ENCODE assay signal across 12 mouse cellular contexts in genomic region chr11:32244064-32244463, GRCm38 (mm10). TPM values are rescaled to one million over a fixed set of nuclear protein-coding genes. Genes with fewer than 3 reads are reported as not detected.
A peak's percentile ranks its signal among the peaks of the same experiment; 100 is the strongest.
DNase-seq lines count a peak whose midpoint lies in the region; ATAC-seq and TF ChIP-seq lines count a peak whose summit lies in the region.
"Had no signal": no experiment of that assay in that cellular context is flagged by ENCODE, and none has a peak within 500 bp of the region (broad histone marks: within the 10 kb centered on the region; RNA-seq: fewer than 3 reads in every experiment).

No protein-coding gene starts in this region.

- H3K36me3 ChIP-seq in kidney, embryonic 15.5 days = peaks cover 82% of the 10 kb centered on the region
- H3K36me3 ChIP-seq in spleen, adult 2 months (ENCODE audit: control insufficient read depth, insufficient read depth, low read length) = peaks cover 20% of the 10 kb centered on the region
- peaks cover 18% of the 10 kb centered on the region; the same call in 1 of the 2 replicates for H3K36me3 ChIP-seq in heart, embryonic 15.5 days
- peaks cover 13% of the 10 kb centered on the region for H3K36me3 ChIP-seq in stomach, postnatal 0 days (ENCODE audit: control insufficient read depth, insufficient read depth, low read length)

- H3K27me3 ChIP-seq in kidney, embryonic 15.5 days = no peaks in the 10 kb centered on the region
- H3K27me3 ChIP-seq in spleen, adult 2 months (ENCODE audit: control insufficient read depth, insufficient read depth, low read length) = no peaks in the 10 kb centered on the region
- H3K27me3 ChIP-seq in heart, embryonic 15.5 days = no peaks in the 10 kb centered on the region
- no peaks in the 10 kb centered on the region for H3K27me3 ChIP-seq in stomach, postnatal 0 days (ENCODE audit: control insufficient read depth, insufficient read depth, low read length)

- peaks cover 21% of the 10 kb centered on the region for H3K4me1 ChIP-seq in kidney, embryonic 15.5 days
- H3K4me1 ChIP-seq in spleen, adult 2 months (ENCODE audit: control insufficient read depth, insufficient read depth, insufficient read length) = no peaks in the 10 kb centered on the region; the same call in 1 of the 2 replicates
- peaks cover 15% of the 10 kb centered on the region for H3K4me1 ChIP-seq in heart, embryonic 15.5 days (replicated peaks)
- no peaks in the 10 kb centered on the region for H3K4me1 ChIP-seq in stomach, postnatal 0 days (replicated peaks; ENCODE audit: control insufficient read depth, insufficient read depth)

- H3K9ac ChIP-seq in kidney, embryonic 15.5 days = no peak overlapping the region
- no peak overlapping the region for H3K9ac ChIP-seq in heart, embryonic 15.5 days
- H3K9ac ChIP-seq in stomach, postnatal 0 days (ENCODE audit: low read length) = no peak overlapping the region

- peak overlapping the region; percentile 83 for H3K27ac ChIP-seq in kidney, embryonic 15.5 days
- peak overlapping the region; percentile 25; the same call in 1 of the 2 replicates for H3K27ac ChIP-seq in spleen, adult 2 months (ENCODE audit: insufficient read depth, low read length)
- H3K27ac ChIP-seq in heart, embryonic 15.5 days = peak overlapping the region; percentile 45
- H3K27ac ChIP-seq in stomach, postnatal 0 days (replicated peaks) = peak overlapping the region; percentile 8; the same call in 1 of the 2 replicates

- ATAC-seq in kidney, embryonic 15.5 days (replicated peaks; ENCODE audit: low FRiP score) = no peak
- ATAC-seq in heart, embryonic 15.5 days (replicated peaks; ENCODE audit: insufficient number of reproducible peaks, insufficient read depth, low FRiP score, low read depth) = no peak
- no peak for ATAC-seq in stomach, postnatal 0 days (ENCODE audit: low FRiP score, low TSS enrichment)
- no peak for ATAC-seq in activated CD4-positive, CD25-positive, alpha-beta regulatory T cell, adult 4 months

- H3K4me3 ChIP-seq in kidney, embryonic 15.5 days (replicated peaks) = no peak overlapping the region
- H3K4me3 ChIP-seq in spleen, adult 2 months (ENCODE audit: extremely low read depth, insufficient read depth, insufficient read length) = no peak overlapping the region
- no peak overlapping the region for H3K4me3 ChIP-seq in heart, embryonic 15.5 days
- no peak overlapping the region for H3K4me3 ChIP-seq in stomach, postnatal 0 days (ENCODE audit: low read depth, low read length)
- H3K4me3 ChIP-seq: erythroblast, embryonic 14.5 days had no signal

- H3K9me3 ChIP-seq in kidney, embryonic 15.5 days (replicated peaks) = no peaks in the 10 kb centered on the region
- no peaks in the 10 kb centered on the region for H3K9me3 ChIP-seq in heart, embryonic 15.5 days (replicated peaks)
- H3K9me3 ChIP-seq in stomach, postnatal 0 days (ENCODE audit: control insufficient read depth, low read length) = no peaks in the 10 kb centered on the region

- no peak for TF ChIP-seq POLR2A in spleen, adult 2 months (IDR thresholded peaks at IDR 0.05; ENCODE audit: low read depth, low read length)

- H3K4me2 ChIP-seq in kidney, embryonic 15.5 days = peak overlapping the region; percentile 10; the same call in 1 of the 2 replicates
- H3K4me2 ChIP-seq in heart, embryonic 15.5 days = no peak overlapping the region
- H3K4me2 ChIP-seq in stomach, postnatal 0 days (replicated peaks; ENCODE audit: low read depth) = no peak overlapping the region

- DNase-seq in kidney, adult 8-10 months = no peak
- DNase-seq in spleen, adult 2 months (ENCODE audit: low read depth in 1 of 2, low spot score in 2 of 2) = no peak
- DNase-seq in spleen, postnatal 4 days (ENCODE audit: low spot score in 2 of 2) = no peak
- DNase-seq in stomach, postnatal 0 days (ENCODE audit: low spot score) = no peak
- DNase-seq in left cerebral cortex, adult 9 months (ENCODE audit: low spot score in 2 of 2) = no peak
- DNase-seq: cerebellum, adult 11 months; lung, adult 18-20 months; right cerebral cortex, postnatal 25 days had no signal

- no peak for TF ChIP-seq EP300 in stomach, postnatal 0 days (optimal IDR thresholded peaks at IDR 0.05)

- no peak for TF ChIP-seq CTCF in spleen, adult 2 months (IDR thresholded peaks at IDR 0.05; ENCODE audit: extremely low read depth, insufficient read depth, insufficient read length, insufficient replicate concordance)
- no peak for TF ChIP-seq CTCF in stomach, postnatal 0 days (IDR thresholded peaks at IDR 0.05; ENCODE audit: low read depth)

- WGBS in kidney, embryonic 15.5 days = 49% methylated on average over 3 of the region's 3 CpGs
- 82% methylated on average over 3 of the region's 3 CpGs for WGBS in spleen, adult 2 months
- 80% methylated on average over 3 of the region's 3 CpGs for WGBS in heart, embryonic 15.5 days
- WGBS in stomach, postnatal 0 days = 58% methylated on average over 3 of the region's 3 CpGs

RNA-seq across cellular contexts. Expression of gene Mpg, which starts 17.8 kb away (rescaled TPM):
- 33.5 and 36.1 TPM in 2 replicates for polyA plus RNA-seq in kidney, embryonic 15.5 days (2015; fragmentation: Nextera tagmentation; extraction: Ambion mirVana)
- polyA plus RNA-seq in spleen, adult 2 months (2012; rRNA removed) = 10.4 and 11.1 TPM in 2 replicates
- polyA plus RNA-seq in heart, embryonic 15.5 days (2015; fragmentation: Nextera tagmentation; extraction: Ambion mirVana) = 14.3 and 22.4 TPM in 2 replicates
- 19.9 and 22.1 TPM in 2 replicates for polyA plus RNA-seq in stomach, postnatal 0 days (2015; fragmentation: Nextera tagmentation; extraction: Ambion mirVana)
- polyA plus RNA-seq in activated CD4-positive, CD25-positive, alpha-beta regulatory T cell, adult 4 months (2017; shearing (Covaris generic)) = 10 to 100 TPM; 34.8 to 35.0 TPM

RNA-seq across cellular contexts. Expression of gene Rhbdf1, which starts 22.0 kb away (rescaled TPM):
- 48.7 and 55.4 TPM in 2 replicates for polyA plus RNA-seq in kidney, embryonic 15.5 days (2015; fragmentation: Nextera tagmentation; extraction: Ambion mirVana)
- polyA plus RNA-seq in spleen, adult 2 months (2012; rRNA removed) = 52.3 and 55.3 TPM in 2 replicates
- 35.6 and 42.8 TPM in 2 replicates for polyA plus RNA-seq in heart, embryonic 15.5 days (2015; fragmentation: Nextera tagmentation; extraction: Ambion mirVana)
- polyA plus RNA-seq in stomach, postnatal 0 days (2015; fragmentation: Nextera tagmentation; extraction: Ambion mirVana) = 35.8 and 38.5 TPM in 2 replicates
- under 1 TPM in 1 of 2 experiments, not detected in 1; 0.49 TPM for polyA plus RNA-seq in activated CD4-positive, CD25-positive, alpha-beta regulatory T cell, adult 4 months (2017; shearing (Covaris generic))

RNA-seq across cellular contexts. Expression of gene Nprl3, which starts 23.4 kb away (rescaled TPM):
- polyA plus RNA-seq in kidney, embryonic 15.5 days (2015; fragmentation: Nextera tagmentation; extraction: Ambion mirVana) = 38.8 and 43.9 TPM in 2 replicates
- polyA plus RNA-seq in spleen, adult 2 months (2012; rRNA removed) = 76.9 and 87.3 TPM in 2 replicates
- 29.8 and 33.6 TPM in 2 replicates for polyA plus RNA-seq in heart, embryonic 15.5 days (2015; fragmentation: Nextera tagmentation; extraction: Ambion mirVana)
- 28.0 and 28.2 TPM in 2 replicates for polyA plus RNA-seq in stomach, postnatal 0 days (2015; fragmentation: Nextera tagmentation; extraction: Ambion mirVana)
- polyA plus RNA-seq in activated CD4-positive, CD25-positive, alpha-beta regulatory T cell, adult 4 months (2017; shearing (Covaris generic)) = 10 to 100 TPM; 36.7 to 37.6 TPM

RNA-seq across cellular contexts. Expression of gene Hba-x, which starts 32.1 kb away (rescaled TPM):
- polyA plus RNA-seq in kidney, embryonic 15.5 days (2015; fragmentation: Nextera tagmentation; extraction: Ambion mirVana) = 36.6 and 65.3 TPM in 2 replicates
- 0.21 TPM in 1 of 2 replicates, not detected in the other for polyA plus RNA-seq in spleen, adult 2 months (2012; rRNA removed)
- 195 and 375 TPM in 2 replicates for polyA plus RNA-seq in heart, embryonic 15.5 days (2015; fragmentation: Nextera tagmentation; extraction: Ambion mirVana)
- polyA plus RNA-seq in stomach, postnatal 0 days (2015; fragmentation: Nextera tagmentation; extraction: Ambion mirVana) = 0.18 TPM in 1 of 2 replicates, not detected in the other
- not detected for polyA plus RNA-seq in activated CD4-positive, CD25-positive, alpha-beta regulatory T cell, adult 4 months (2017; shearing (Covaris generic))

RNA-seq across cellular contexts. Expression of gene Snrnp25, which starts 38.8 kb away (rescaled TPM):
- 59.6 and 60.9 TPM in 2 replicates for polyA plus RNA-seq in kidney, embryonic 15.5 days (2015; fragmentation: Nextera tagmentation; extraction: Ambion mirVana)
- polyA plus RNA-seq in spleen, adult 2 months (2012; rRNA removed) = 29.7 and 32.5 TPM in 2 replicates
- 34.5 and 45.1 TPM in 2 replicates for polyA plus RNA-seq in heart, embryonic 15.5 days (2015; fragmentation: Nextera tagmentation; extraction: Ambion mirVana)
- 50.5 and 54.3 TPM in 2 replicates for polyA plus RNA-seq in stomach, postnatal 0 days (2015; fragmentation: Nextera tagmentation; extraction: Ambion mirVana)
- polyA plus RNA-seq in activated CD4-positive, CD25-positive, alpha-beta regulatory T cell, adult 4 months (2017; shearing (Covaris generic)) = 10 to 100 TPM; 70.5 to 73.4 TPM

Comparison
In these comparisons a context has a peak if more than half of its experiments do, and no peak if none do; other contexts are left out.
1. H3K27ac ChIP-seq: peak in every context shown above with its lines; median percentile 83 in kidney, embryonic 15.5 days; 45 in heart, embryonic 15.5 days; 25 in spleen, adult 2 months; 8 in stomach, postnatal 0 days.
2. RNA of gene Rhbdf1, which starts 22.0 kb away (polyA plus RNA-seq): 48.7 to 55.4 TPM in kidney, embryonic 15.5 days, 52.3 to 55.3 TPM in spleen, adult 2 months, 35.8 to 38.5 TPM in stomach, postnatal 0 days and 35.6 to 42.8 TPM in heart, embryonic 15.5 days; 0.49 TPM in activated CD4-positive, CD25-positive, alpha-beta regulatory T cell, adult 4 months; every median in the first group is over 10 times any median in the second.